Mouse (Mus musculus): ENCODE results near the gene Rec8. TPM values are rescaled to one million over a fixed set of nuclear protein-coding genes. Genes with fewer than 3 reads are reported as not detected.
A peak's percentile ranks its signal among the peaks of the same experiment; 100 is the strongest.

The Rec8 gene
- polyA plus RNA-seq, 1 experiment: not detected

DNA sequence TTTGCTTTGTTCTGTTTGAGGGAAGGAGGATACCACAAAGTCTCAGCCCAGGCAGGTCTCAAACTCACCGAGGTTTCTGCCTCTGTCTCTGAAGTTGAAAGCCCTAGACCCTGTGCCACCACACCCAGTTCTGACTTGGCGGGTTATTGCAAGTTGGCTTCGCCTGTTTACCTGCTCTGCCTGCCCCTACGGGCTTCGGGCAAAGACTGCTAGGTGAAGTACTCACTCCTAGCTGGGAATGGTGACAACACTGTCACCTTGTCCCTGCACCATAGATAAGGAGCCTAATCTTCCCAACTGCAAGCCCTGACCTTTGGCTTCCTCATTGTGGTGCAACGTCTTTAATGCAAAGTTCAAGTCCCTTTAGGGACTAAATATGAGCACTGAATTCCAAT, 32.3 kb upstream of the Rec8 start:
- H3K36me3 ChIP-seq (ENCODE audit: control insufficient read depth, insufficient read depth): no peaks in the 10 kb centered on the region
- peak overlapping the region; percentile 33 for H3K4me3 ChIP-seq
- no peaks in the 10 kb centered on the region for H3K79me2 ChIP-seq (ENCODE audit: control insufficient read depth, insufficient read depth)
- peak overlapping the region; percentile 67 for H3ac ChIP-seq (ENCODE audit: control insufficient read depth, insufficient read length)
- H3K27me3 ChIP-seq (ENCODE audit: control insufficient read depth, insufficient read depth, insufficient read length): no peaks in the 10 kb centered on the region
- TF ChIP-seq E2F4 (IDR thresholded peaks at IDR 0.05; ENCODE audit: insufficient read depth) (no peak), MYOG (IDR thresholded peaks at IDR 0.05; ENCODE audit: control insufficient read depth in 1 of 3, insufficient read depth in 1 of 3, insufficient read length in 2 of 3, low read depth in 2 of 3) (no peak), TCF12 (IDR thresholded peaks at IDR 0.05; ENCODE audit: insufficient read depth, poor library complexity, severe bottlenecking) (no peak), MAX (IDR thresholded peaks at IDR 0.05; ENCODE audit: low read depth) (no peak), POLR2AphosphoS2 (IDR thresholded peaks at IDR 0.05; ENCODE audit: insufficient read length, low read depth) (no peak), REST (IDR thresholded peaks at IDR 0.05; ENCODE audit: insufficient read depth, insufficient read length) (no peak), TCF3 (IDR thresholded peaks at IDR 0.05; ENCODE audit: insufficient read length, low read depth) (no peak), POLR2A (IDR thresholded peaks at IDR 0.05; ENCODE audit: insufficient read length, low read depth) (no peak)
- peak overlapping the region; percentile 77 for H3K4me2 ChIP-seq (ENCODE audit: low read depth)

DNA sequence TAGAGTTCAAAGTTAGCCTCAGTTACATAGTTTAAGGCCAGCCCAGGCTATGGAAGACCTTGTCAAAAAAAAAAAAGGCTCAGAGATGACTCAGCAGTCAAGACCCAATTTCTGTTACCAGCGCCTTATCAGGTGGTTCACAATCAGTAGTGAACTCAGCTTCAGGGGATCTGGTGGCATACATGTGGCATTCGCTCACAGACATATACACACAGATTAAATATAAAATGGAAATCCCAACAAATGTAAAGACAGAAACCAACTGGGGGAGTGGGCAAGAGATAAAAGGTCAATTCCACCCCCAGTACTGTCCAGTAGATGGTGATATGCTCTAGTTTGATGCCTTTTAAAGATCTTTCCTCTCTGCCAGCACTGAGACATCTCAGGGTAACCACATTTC, 31.7 kb upstream of the Rec8 start:
- Histone ChIP-seq H3K4me2 (ENCODE audit: low read depth) (no peak overlapping the region), H3K36me3 (ENCODE audit: control insufficient read depth, insufficient read depth) (no peaks in the 10 kb centered on the region), H3K27me3 (ENCODE audit: control insufficient read depth, insufficient read depth, insufficient read length) (no peaks in the 10 kb centered on the region), H3ac (ENCODE audit: control insufficient read depth, insufficient read length) (no peak overlapping the region), H3K4me3 (no peak overlapping the region), H3K79me2 (ENCODE audit: control insufficient read depth, insufficient read depth) (no peaks in the 10 kb centered on the region)
- TF ChIP-seq MAX (IDR thresholded peaks at IDR 0.05; ENCODE audit: low read depth) (no peak), E2F4 (IDR thresholded peaks at IDR 0.05; ENCODE audit: insufficient read depth) (no peak), CEBPB (IDR thresholded peaks at IDR 0.05; ENCODE audit: insufficient read depth, poor library complexity, severe bottlenecking) (no peak), SRF (IDR thresholded peaks at IDR 0.05; ENCODE audit: control insufficient read depth, insufficient read length, low read depth) (no peak), TCF12 (IDR thresholded peaks at IDR 0.05; ENCODE audit: insufficient read depth, poor library complexity, severe bottlenecking) (no peak), TCF3 (IDR thresholded peaks at IDR 0.05; ENCODE audit: insufficient read length, low read depth) (no peak), MYOD1 (IDR thresholded peaks at IDR 0.05; ENCODE audit: control insufficient read depth in 1 of 3, insufficient read length in 2 of 3, low read depth in 2 of 3) (no peak), POLR2AphosphoS2 (IDR thresholded peaks at IDR 0.05; ENCODE audit: insufficient read length, low read depth) (no peak), REST (IDR thresholded peaks at IDR 0.05; ENCODE audit: insufficient read depth, insufficient read length) (no peak), USF1 (IDR thresholded peaks at IDR 0.05; ENCODE audit: low read depth) (no peak)

GRCm38 (mm10) chr14:55589271-55589670, 28.6 kb upstream of the Rec8 start:
- no peak overlapping the region for H3ac ChIP-seq (ENCODE audit: control insufficient read depth, insufficient read length)
- H3K4me3 ChIP-seq: no peak overlapping the region
- no peak overlapping the region for H3K4me2 ChIP-seq (ENCODE audit: low read depth)
- H3K36me3 ChIP-seq (ENCODE audit: control insufficient read depth, insufficient read depth): no peaks in the 10 kb centered on the region
- peaks cover 18% of the 10 kb centered on the region for H3K79me2 ChIP-seq (ENCODE audit: control insufficient read depth, insufficient read depth)
- TF ChIP-seq TCF12 (IDR thresholded peaks at IDR 0.05; ENCODE audit: insufficient read depth, poor library complexity, severe bottlenecking) (no peak), MYOD1 (IDR thresholded peaks at IDR 0.05; ENCODE audit: control insufficient read depth in 1 of 3, insufficient read length in 2 of 3, low read depth in 2 of 3) (no peak), POLR2A (IDR thresholded peaks at IDR 0.05; ENCODE audit: insufficient read length, low read depth) (no peak), MAX (IDR thresholded peaks at IDR 0.05; ENCODE audit: low read depth) (no peak), SRF (IDR thresholded peaks at IDR 0.05; ENCODE audit: control insufficient read depth, insufficient read length, low read depth) (no peak), USF1 (IDR thresholded peaks at IDR 0.05; ENCODE audit: low read depth) (no peak), REST (IDR thresholded peaks at IDR 0.05; ENCODE audit: insufficient read depth, insufficient read length) (no peak), TCF3 (IDR thresholded peaks at IDR 0.05; ENCODE audit: insufficient read length, low read depth) (no peak), POLR2AphosphoS2 (IDR thresholded peaks at IDR 0.05; ENCODE audit: insufficient read length, low read depth) (no peak), E2F4 (IDR thresholded peaks at IDR 0.05; ENCODE audit: insufficient read depth) (no peak), MYOG (IDR thresholded peaks at IDR 0.05; ENCODE audit: control insufficient read depth in 1 of 3, insufficient read depth in 1 of 3, insufficient read length in 2 of 3, low read depth in 2 of 3) (no peak), CEBPB (IDR thresholded peaks at IDR 0.05; ENCODE audit: insufficient read depth, poor library complexity, severe bottlenecking) (no peak)
- H3K27me3 ChIP-seq (ENCODE audit: control insufficient read depth, insufficient read depth, insufficient read length): no peaks in the 10 kb centered on the region

DNA sequence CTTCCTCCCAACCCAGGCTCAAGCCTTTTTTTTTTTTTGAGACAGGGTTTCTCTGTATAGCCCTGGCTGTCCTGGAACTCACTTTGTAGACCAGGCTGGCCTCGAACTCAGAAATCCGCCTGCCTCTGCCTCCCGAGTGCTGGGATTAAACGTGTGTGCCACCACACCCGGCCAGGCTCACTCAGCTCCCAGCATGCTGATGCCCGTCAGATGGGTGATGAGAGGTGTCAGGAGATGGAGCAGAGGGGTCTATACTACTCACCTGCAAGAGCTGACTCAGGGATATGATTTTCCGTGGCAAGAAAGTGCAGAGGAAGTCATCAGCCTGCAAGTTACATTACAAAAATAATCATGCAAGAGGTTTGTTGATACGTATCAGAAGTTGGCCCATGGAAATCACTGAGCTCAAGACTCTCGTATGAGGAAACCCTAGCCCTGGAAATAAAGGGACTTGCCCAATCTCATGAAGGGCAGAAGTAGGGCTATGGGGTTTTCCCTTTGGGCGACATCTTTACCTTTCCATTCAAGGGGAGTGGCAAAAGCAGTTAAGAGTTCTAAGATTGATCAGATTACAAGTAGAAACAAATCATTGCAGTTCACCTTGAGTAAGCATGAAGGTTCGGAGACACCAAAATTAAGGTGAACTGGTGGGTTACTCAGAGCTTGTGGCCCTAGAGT, 27.9 kb upstream of the Rec8 start:
- H3K27me3 ChIP-seq (ENCODE audit: control insufficient read depth, insufficient read depth, insufficient read length): no peaks in the 10 kb centered on the region
- peak overlapping the region; percentile 89 for H3K4me3 ChIP-seq
- peak overlapping the region; percentile 87 for H3K4me2 ChIP-seq (ENCODE audit: low read depth)
- H3K79me2 ChIP-seq (ENCODE audit: control insufficient read depth, insufficient read depth): peaks cover 18% of the 10 kb centered on the region
- peak overlapping the region; percentile 46 for H3ac ChIP-seq (ENCODE audit: control insufficient read depth, insufficient read length)
- TF ChIP-seq MAX (IDR thresholded peaks at IDR 0.05; ENCODE audit: low read depth) (no peak), TCF12 (IDR thresholded peaks at IDR 0.05; ENCODE audit: insufficient read depth, poor library complexity, severe bottlenecking) (no peak), SRF (IDR thresholded peaks at IDR 0.05; ENCODE audit: control insufficient read depth, insufficient read length, low read depth) (no peak), TCF3 (IDR thresholded peaks at IDR 0.05; ENCODE audit: insufficient read length, low read depth) (no peak), POLR2AphosphoS2 (IDR thresholded peaks at IDR 0.05; ENCODE audit: insufficient read length, low read depth) (no peak), POLR2A (IDR thresholded peaks at IDR 0.05; ENCODE audit: insufficient read length, low read depth) (no peak), CEBPB (IDR thresholded peaks at IDR 0.05; ENCODE audit: insufficient read depth, poor library complexity, severe bottlenecking) (no peak), USF1 (IDR thresholded peaks at IDR 0.05; ENCODE audit: low read depth) (no peak), REST (IDR thresholded peaks at IDR 0.05; ENCODE audit: insufficient read depth, insufficient read length) (no peak), MYOD1 (IDR thresholded peaks at IDR 0.05; ENCODE audit: control insufficient read depth in 1 of 3, insufficient read length in 2 of 3, low read depth in 2 of 3) (no peak), MYOG (IDR thresholded peaks at IDR 0.05; ENCODE audit: control insufficient read depth in 1 of 3, insufficient read depth in 1 of 3, insufficient read length in 2 of 3, low read depth in 2 of 3) (no peak), E2F4 (IDR thresholded peaks at IDR 0.05; ENCODE audit: insufficient read depth) (no peak)
- no peaks in the 10 kb centered on the region for H3K36me3 ChIP-seq (ENCODE audit: control insufficient read depth, insufficient read depth)
